Mouse (Mus musculus): ENCODE measurements around the gene Gm14698. TPM values are rescaled to one million over a fixed set of nuclear protein-coding genes. Genes with fewer than 3 reads are reported as not detected.

Gene Gm14698
- 0.93 TPM for polyA plus RNA-seq (2014; fragmentation: Illumina TruSeq; extraction: RNeasy Lipid Tissue Mini Kit (QIAGEN cat#74804); ENCODE audit: low replicate concordance)

GRCm38 (mm10) chrX:68821059-68821458, at the start of gene Gm14698:
Gm14698 (plus strand) TSS chrX:68821093.

Other genes starting within 250 kb of the Gm14698 start
- 139 TPM for gene Fmr1, start 142.6 kb upstream of the Gm14698 start, polyA plus RNA-seq (2014; fragmentation: Illumina TruSeq; extraction: RNeasy Lipid Tissue Mini Kit (QIAGEN cat#74804); ENCODE audit: low replicate concordance)
- 0.82 TPM for gene Fmr1nb, start 59.3 kb upstream of the Gm14698 start, polyA plus RNA-seq (2014; fragmentation: Illumina TruSeq; extraction: RNeasy Lipid Tissue Mini Kit (QIAGEN cat#74804); ENCODE audit: low replicate concordance)
- gene Gm6812, start 72.0 kb downstream of the Gm14698 start, polyA plus RNA-seq (2014; fragmentation: Illumina TruSeq; extraction: RNeasy Lipid Tissue Mini Kit (QIAGEN cat#74804); ENCODE audit: low replicate concordance), result not detected